Mouse (Mus musculus): ENCODE measurements around the gene Rai14. TPM values are rescaled to one million over a fixed set of nuclear protein-coding genes. Genes with fewer than 3 reads are reported as not detected.
A peak's percentile ranks its signal among the peaks of the same experiment; 100 is the strongest.

The Rai14 gene
- polyA plus RNA-seq, 1 experiment from 2014 or later, result 84.2 TPM

DNA sequence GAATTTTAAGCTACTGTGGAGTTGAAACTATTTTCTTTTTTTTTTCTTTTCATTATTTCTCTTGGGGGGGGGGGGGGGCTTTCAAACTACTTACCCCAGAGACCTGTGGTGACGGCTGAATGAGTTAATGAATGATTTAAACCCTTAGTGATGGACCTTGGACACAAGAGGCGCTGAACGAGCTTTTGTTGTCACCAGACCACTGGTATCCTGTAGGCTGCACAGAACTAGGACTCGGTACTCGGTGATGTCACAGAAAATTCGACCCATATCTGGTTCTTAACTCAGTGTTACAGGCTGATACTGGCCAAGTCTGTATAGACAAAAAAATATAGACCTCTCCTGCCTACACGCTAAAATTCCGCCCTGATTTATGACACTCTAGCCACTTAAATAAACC lies 69.3 kb downstream of the Rai14 start:
- H3K4me1 ChIP-seq (ENCODE audit: control insufficient read depth, insufficient read depth, low read length), result peaks cover 29% of the 10 kb centered on the region
- WGBS, result 45% methylated on average over 8 of the region's 8 CpGs
- H3K9ac ChIP-seq (ENCODE audit: low read length), result no peak overlapping the region
- no peak overlapping the region for H3K4me2 ChIP-seq (ENCODE audit: low read depth)
- peaks cover 2% of the 10 kb centered on the region; the same call in 1 of the 2 replicates for H3K36me3 ChIP-seq (ENCODE audit: control insufficient read depth, insufficient read depth, low read length)
- no peaks in the 10 kb centered on the region for H3K27me3 ChIP-seq (ENCODE audit: control insufficient read depth, insufficient read depth, low read length)
- ATAC-seq (ENCODE audit: insufficient read depth, low FRiP score, low TSS enrichment), result no peak
- H3K27ac ChIP-seq (ENCODE audit: low read depth, low read length), result 0 out of 2 replicates have a peak overlapping the region, but pooled peaks have one; percentile 11
- no peak for DNase-seq (ENCODE audit: low spot score)
- H3K4me3 ChIP-seq (ENCODE audit: low read depth, low read length), result no peak overlapping the region
- H3K9me3 ChIP-seq (ENCODE audit: control insufficient read depth, low read length), result no peaks in the 10 kb centered on the region

- Histone ChIP-seq H3K4me2 (ENCODE audit: low read depth) (no peak overlapping the region), H3K27me3 (ENCODE audit: control insufficient read depth, insufficient read depth, low read length) (no peaks in the 10 kb centered on the region), H3K9ac (ENCODE audit: low read length) (no peak overlapping the region), H3K36me3 (ENCODE audit: control insufficient read depth, insufficient read depth, low read length) (peaks cover 2% of the 10 kb centered on the region; the same call in 1 of the 2 replicates), H3K4me1 (ENCODE audit: control insufficient read depth, insufficient read depth, low read length) (peaks cover 28% of the 10 kb centered on the region), H3K27ac (ENCODE audit: low read depth, low read length) (no peak overlapping the region), H3K9me3 (ENCODE audit: control insufficient read depth, low read length) (no peaks in the 10 kb centered on the region), H3K4me3 (ENCODE audit: low read depth, low read length) (no peak overlapping the region)
- ATAC-seq (ENCODE audit: insufficient read depth, low FRiP score, low TSS enrichment) (no peak), DNase-seq (ENCODE audit: low spot score) (no peak)
- 89% methylated on average over 3 of the region's 3 CpGs for WGBS
These were observed 70.6 kb downstream of the Rai14 start for GRCm38 (mm10) chr15:10643819-10644218.

DNA sequence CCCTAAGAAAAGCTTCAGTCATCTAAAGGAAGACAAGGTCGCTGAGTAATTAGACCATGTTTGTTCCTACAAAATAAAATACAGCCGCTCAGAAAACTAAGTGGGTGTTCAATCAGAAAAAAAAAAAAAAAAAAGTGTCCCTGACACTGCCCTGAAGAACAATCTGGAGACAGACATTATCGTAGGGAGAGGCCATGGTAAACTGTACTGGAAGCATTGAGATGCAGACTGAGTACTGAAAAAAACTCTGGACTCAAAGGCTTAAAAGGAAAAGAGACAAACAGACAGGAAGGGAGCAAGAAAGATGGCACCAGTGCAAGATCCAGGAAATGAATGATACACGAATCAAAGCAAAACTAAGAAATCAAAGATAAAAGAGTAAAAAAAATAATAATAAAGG lies 71.2 kb downstream of the Rai14 start:
- Histone ChIP-seq H3K27ac (ENCODE audit: low read depth, low read length) (no peak overlapping the region), H3K9me3 (ENCODE audit: control insufficient read depth, low read length) (no peaks in the 10 kb centered on the region), H3K4me3 (ENCODE audit: low read depth, low read length) (no peak overlapping the region), H3K4me1 (ENCODE audit: control insufficient read depth, insufficient read depth, low read length) (peaks cover 22% of the 10 kb centered on the region), H3K9ac (ENCODE audit: low read length) (no peak overlapping the region), H3K27me3 (ENCODE audit: control insufficient read depth, insufficient read depth, low read length) (no peaks in the 10 kb centered on the region), H3K4me2 (ENCODE audit: low read depth) (no peak overlapping the region), H3K36me3 (ENCODE audit: control insufficient read depth, insufficient read depth, low read length) (peaks cover 2% of the 10 kb centered on the region; the same call in 1 of the 2 replicates)
- WGBS, result 49% methylated on average over 4 of the region's 4 CpGs
- ATAC-seq (ENCODE audit: insufficient read depth, low FRiP score, low TSS enrichment) (no peak), DNase-seq (ENCODE audit: low spot score) (no peak)

- ATAC-seq (ENCODE audit: insufficient read depth, low FRiP score, low TSS enrichment), result no peak
- Histone ChIP-seq H3K4me1 (ENCODE audit: control insufficient read depth, insufficient read depth, low read length) (peaks cover 15% of the 10 kb centered on the region), H3K9ac (ENCODE audit: low read length) (no peak overlapping the region), H3K27me3 (ENCODE audit: control insufficient read depth, insufficient read depth, low read length) (no peaks in the 10 kb centered on the region), H3K27ac (ENCODE audit: low read depth, low read length) (no peak overlapping the region), H3K36me3 (ENCODE audit: control insufficient read depth, insufficient read depth, low read length) (no peaks in the 10 kb centered on the region), H3K9me3 (ENCODE audit: control insufficient read depth, low read length) (no peaks in the 10 kb centered on the region), H3K4me3 (ENCODE audit: low read depth, low read length) (no peak overlapping the region), H3K4me2 (ENCODE audit: low read depth) (no peak overlapping the region)
- WGBS, result 36% methylated on average over 5 of the region's 5 CpGs
- no peak for DNase-seq (ENCODE audit: low spot score)
These were observed 72.0 kb downstream of the Rai14 start for GRCm38 (mm10) chr15:10642419-10642818.

- no peaks in the 10 kb centered on the region for H3K36me3 ChIP-seq (ENCODE audit: control insufficient read depth, insufficient read depth, low read length)
- no peak overlapping the region for H3K27ac ChIP-seq (ENCODE audit: low read depth, low read length)
- WGBS, result 90% methylated on average over 3 of the region's 3 CpGs
- no peak for DNase-seq (ENCODE audit: low spot score)
- peaks cover 20% of the 10 kb centered on the region for H3K4me1 ChIP-seq (ENCODE audit: control insufficient read depth, insufficient read depth, low read length)
- no peak overlapping the region for H3K4me2 ChIP-seq (ENCODE audit: low read depth)
- ATAC-seq (ENCODE audit: insufficient read depth, low FRiP score, low TSS enrichment), result no peak
- H3K9ac ChIP-seq (ENCODE audit: low read length), result no peak overlapping the region
- no peak overlapping the region for H3K4me3 ChIP-seq (ENCODE audit: low read depth, low read length)
- H3K27me3 ChIP-seq (ENCODE audit: control insufficient read depth, insufficient read depth, low read length), result no peaks in the 10 kb centered on the region
- no peaks in the 10 kb centered on the region for H3K9me3 ChIP-seq (ENCODE audit: control insufficient read depth, low read length)
These were observed 73.7 kb downstream of the Rai14 start for GRCm38 (mm10) chr15:10640721-10641120.

DNA sequence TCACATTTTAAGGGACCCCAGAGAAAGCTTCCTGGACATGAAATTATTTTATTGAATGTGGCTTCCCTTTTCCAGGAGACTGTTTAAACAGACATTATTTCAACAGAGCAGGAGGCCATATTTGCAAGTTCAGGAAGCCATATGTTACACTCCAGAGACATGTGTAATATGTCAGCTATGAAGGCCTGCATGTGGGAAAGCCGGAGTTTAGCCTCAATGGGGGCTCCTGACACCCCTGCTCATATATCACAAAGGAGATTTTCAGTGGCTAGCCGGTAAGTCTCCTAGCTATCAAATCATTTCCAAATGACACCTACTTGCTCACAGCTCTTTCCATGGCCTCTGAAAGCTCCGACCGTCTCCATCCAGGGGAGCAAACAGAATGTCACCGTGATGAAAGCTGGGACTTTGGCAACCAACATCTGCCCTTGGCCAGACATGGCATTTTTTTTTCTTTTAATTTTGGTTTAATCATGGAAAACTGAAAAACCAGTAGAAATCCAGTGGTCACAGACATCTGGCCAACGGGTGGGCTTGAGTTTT lies 77.1 kb downstream of the Rai14 start:
- DNase-seq (ENCODE audit: low spot score) (no peak), ATAC-seq (ENCODE audit: insufficient read depth, low FRiP score, low TSS enrichment) (no peak)
- Histone ChIP-seq H3K9ac (ENCODE audit: low read length) (no peak overlapping the region), H3K4me2 (ENCODE audit: low read depth) (no peak overlapping the region), H3K27ac (ENCODE audit: low read depth, low read length) (0 out of 2 replicates have a peak overlapping the region, but pooled peaks have one; percentile 34), H3K36me3 (ENCODE audit: control insufficient read depth, insufficient read depth, low read length) (no peaks in the 10 kb centered on the region; the same call in 1 of the 2 replicates), H3K4me1 (ENCODE audit: control insufficient read depth, insufficient read depth, low read length) (peaks cover 26% of the 10 kb centered on the region), H3K4me3 (ENCODE audit: low read depth, low read length) (no peak overlapping the region), H3K27me3 (ENCODE audit: control insufficient read depth, insufficient read depth, low read length) (no peaks in the 10 kb centered on the region), H3K9me3 (ENCODE audit: control insufficient read depth, low read length) (no peaks in the 10 kb centered on the region)
- 53% methylated on average over 6 of the region's 6 CpGs for WGBS

DNA sequence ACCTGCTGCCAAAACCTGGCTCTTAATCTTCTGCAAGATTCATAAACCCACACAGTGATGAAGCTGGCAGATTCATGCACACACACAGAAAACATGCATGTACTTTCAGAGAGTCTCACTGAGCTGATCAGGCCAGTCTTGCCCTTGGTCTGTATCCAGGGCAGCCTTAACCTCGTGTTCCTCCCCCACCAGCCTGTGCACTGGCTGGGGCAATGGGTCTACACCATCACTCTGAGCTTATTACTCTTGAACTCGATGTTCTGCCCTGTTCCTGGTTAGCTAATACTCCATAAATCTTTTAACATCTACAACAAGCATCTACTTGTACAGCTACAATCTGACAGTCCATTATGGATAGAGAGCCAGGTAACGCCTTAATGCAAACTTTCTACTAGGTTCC lies 77.6 kb downstream of the Rai14 start:
- ATAC-seq (ENCODE audit: insufficient read depth, low FRiP score, low TSS enrichment) (no peak), DNase-seq (ENCODE audit: low spot score) (no peak)
- Histone ChIP-seq H3K36me3 (ENCODE audit: control insufficient read depth, insufficient read depth, low read length) (peaks cover 3% of the 10 kb centered on the region; the same call in 1 of the 2 replicates), H3K9me3 (ENCODE audit: control insufficient read depth, low read length) (no peaks in the 10 kb centered on the region), H3K9ac (ENCODE audit: low read length) (no peak overlapping the region), H3K27me3 (ENCODE audit: control insufficient read depth, insufficient read depth, low read length) (no peaks in the 10 kb centered on the region), H3K4me3 (ENCODE audit: low read depth, low read length) (no peak overlapping the region), H3K27ac (ENCODE audit: low read depth, low read length) (0 out of 2 replicates have a peak overlapping the region, but pooled peaks have one; percentile 34), H3K4me2 (ENCODE audit: low read depth) (no peak overlapping the region), H3K4me1 (ENCODE audit: control insufficient read depth, insufficient read depth, low read length) (peaks cover 25% of the 10 kb centered on the region)
- WGBS, result 63% methylated on average over 3 of the region's 3 CpGs

DNA sequence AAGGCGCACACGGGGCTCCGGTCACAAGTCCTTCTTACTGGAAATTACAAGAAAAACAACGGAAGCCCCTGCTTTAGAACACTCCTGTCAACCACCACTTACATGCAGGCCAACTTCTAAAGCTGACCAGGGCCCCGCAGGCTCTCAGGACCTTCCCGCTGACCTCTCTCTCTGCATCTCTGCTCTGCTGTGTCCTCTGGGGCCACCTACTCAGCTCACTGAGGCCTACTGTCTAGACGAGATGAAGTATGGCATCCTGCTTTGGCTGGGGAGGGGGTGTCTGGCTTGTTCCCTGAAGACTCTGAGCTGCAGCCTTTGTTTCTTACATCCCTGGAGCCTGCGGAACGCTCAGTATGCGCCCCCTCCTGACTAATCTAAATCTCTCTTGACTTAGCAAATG lies 79.3 kb downstream of the Rai14 start:
- 21% methylated on average over 10 of the region's 10 CpGs for WGBS
- Histone ChIP-seq H3K4me3 (ENCODE audit: low read depth, low read length) (no peak overlapping the region), H3K4me1 (ENCODE audit: control insufficient read depth, insufficient read depth, low read length) (peaks cover 22% of the 10 kb centered on the region), H3K9me3 (ENCODE audit: control insufficient read depth, low read length) (no peaks in the 10 kb centered on the region), H3K9ac (ENCODE audit: low read length) (no peak overlapping the region), H3K27ac (ENCODE audit: low read depth, low read length) (peak overlapping the region; percentile 50), H3K27me3 (ENCODE audit: control insufficient read depth, insufficient read depth, low read length) (no peaks in the 10 kb centered on the region), H3K36me3 (ENCODE audit: control insufficient read depth, insufficient read depth, low read length) (peaks cover 3% of the 10 kb centered on the region; the same call in 1 of the 2 replicates), H3K4me2 (ENCODE audit: low read depth) (no peak overlapping the region)
- ATAC-seq (ENCODE audit: insufficient read depth, low FRiP score, low TSS enrichment), result peak; percentile 32; the same call in 1 of the 2 replicates
- peak; percentile 50 for DNase-seq (ENCODE audit: low spot score)

GRCm38 (mm10) chr15:10634176-10634575 lies 80.2 kb downstream of the Rai14 start:
- no peak overlapping the region for H3K4me3 ChIP-seq (ENCODE audit: low read depth, low read length)
- H3K9ac ChIP-seq (ENCODE audit: low read length), result no peak overlapping the region
- ATAC-seq (ENCODE audit: insufficient read depth, low FRiP score, low TSS enrichment), result 0 out of 2 replicates have a peak, but pooled peaks have one; percentile 9
- H3K4me2 ChIP-seq (ENCODE audit: low read depth), result no peak overlapping the region
- H3K27me3 ChIP-seq (ENCODE audit: control insufficient read depth, insufficient read depth, low read length), result no peaks in the 10 kb centered on the region
- WGBS, result 42% methylated on average over 6 of the region's 6 CpGs
- H3K4me1 ChIP-seq (ENCODE audit: control insufficient read depth, insufficient read depth, low read length), result peaks cover 22% of the 10 kb centered on the region
- H3K27ac ChIP-seq (ENCODE audit: low read depth, low read length), result peak overlapping the region; percentile 50; the same call in 1 of the 2 replicates
- no peaks in the 10 kb centered on the region for H3K9me3 ChIP-seq (ENCODE audit: control insufficient read depth, low read length)
- peaks cover 3% of the 10 kb centered on the region; the same call in 1 of the 2 replicates for H3K36me3 ChIP-seq (ENCODE audit: control insufficient read depth, insufficient read depth, low read length)
- no peak for DNase-seq (ENCODE audit: low spot score)
